Mouse (Mus musculus) MEL (cell line): ENCODE results near the gene Scn1b. TPM values are rescaled to one million over a fixed set of nuclear protein-coding genes. Genes with fewer than 3 reads are reported as not detected.

ENCODE experiments used
- DNase-seq: peaks from one replicate; pipeline ENCODE4 v3.0.0; 2011; ENCODE audit warnings: low read depth, low spot score
- H3K27ac ChIP-seq: 2 replicates; pipeline ENCODE4 v1.5.1; 2012; ENCODE audit warnings: low read depth, mild to moderate bottlenecking, control low read depth, low read length, moderate library complexity; ENCODE audit not compliant: control insufficient read depth
- H3K27me3 ChIP-seq, 2 experiments: fragments of 150-350 bp in 1 of 2; sonication (generic) in 1 of 2; 2 replicates each; pipeline ENCODE4 v1.6.1; 2012; ENCODE audit warnings: low read length in 2 of 2, mild to moderate bottlenecking in 2 of 2, improper control_type of control experiment in 1 of 2, moderate library complexity in 1 of 2; ENCODE audit not compliant: insufficient read depth in 2 of 2, control insufficient read depth in 1 of 2
- H3K36me3 ChIP-seq, 2 experiments: 2 replicates each; pipeline ENCODE4 v1.6.1; 2012 to 2014; ENCODE audit warnings: low read length in 2 of 2, improper control_type of control experiment in 1 of 2, inconsistent platforms in 1 of 2, mild to moderate bottlenecking in 1 of 2; ENCODE audit not compliant: insufficient read depth in 2 of 2, control insufficient read depth in 1 of 2
- H3K4me1 ChIP-seq, 2 experiments: fragments of 150-350 bp in 1 of 2; sonication (generic) in 1 of 2; 2 replicates each; pipeline ENCODE4 v1.6.1; 2012; ENCODE audit warnings: low read length in 2 of 2, improper control_type of control experiment in 1 of 2, mild to moderate bottlenecking in 1 of 2; ENCODE audit not compliant: insufficient read depth in 2 of 2, control insufficient read depth in 1 of 2
- H3K4me3 ChIP-seq, 2 experiments: fragments of 150-350 bp in 1 of 2; sonication (generic) in 1 of 2; 2 replicates each; pipeline ENCODE4 v1.5.1; 2012; ENCODE audit warnings: low read depth in 2 of 2, low read length in 2 of 2, mild to moderate bottlenecking in 2 of 2, moderate library complexity in 2 of 2, control low read depth in 1 of 2, improper control_type of control experiment in 1 of 2; ENCODE audit not compliant: control insufficient read depth in 1 of 2, insufficient read depth in 1 of 2
- H3K79me2 ChIP-seq: 2 replicates; pipeline ENCODE4 v1.6.1; 2012; ENCODE audit warnings: mild to moderate bottlenecking, low read length, moderate library complexity; ENCODE audit not compliant: control insufficient read depth, poor library complexity, insufficient read depth
- H3K9ac ChIP-seq: 2 replicates; pipeline ENCODE4 v1.6.1; 2012; ENCODE audit warnings: low read depth, mild to moderate bottlenecking, control low read depth, low read length, moderate library complexity; ENCODE audit not compliant: control insufficient read depth, poor library complexity, severe bottlenecking
- H3K9me3 ChIP-seq: fragments of 150-350 bp; sonication (generic); replicated peaks from 2 replicates; pipeline ENCODE4 v1.6.1; 2012; ENCODE audit warnings: mild to moderate bottlenecking, low read length, improper control_type of control experiment, moderate library complexity; ENCODE audit not compliant: insufficient read depth
- BHLHE40 ChIP-seq: IDR thresholded peaks from 2 replicates; pipeline ENCODE4 v1.6.1; 2012; ENCODE audit warnings: low read depth, mild to moderate bottlenecking, inconsistent platforms, low read length, improper control_type of control experiment, borderline replicate concordance
- CHD1 ChIP-seq: IDR thresholded peaks from 2 replicates; pipeline ENCODE4 v1.6.1; 2012; ENCODE audit warnings: low read depth, mild to moderate bottlenecking, inconsistent platforms, low read length, improper control_type of control experiment
- CTCF ChIP-seq, 3 experiments: IDR thresholded peaks in 2 of 3; conservative IDR thresholded peaks in 1 of 3; 2 replicates each; pipeline ENCODE4 v1.5.1; 2011 to 2012; ENCODE audit warnings: low read length in 3 of 3, low read depth in 2 of 3, mild to moderate bottlenecking in 2 of 3, improper control_type of control experiment in 1 of 3, inconsistent platforms in 1 of 3, mixed read lengths in 1 of 3, moderate library complexity in 1 of 3; ENCODE audit not compliant: control insufficient read depth in 1 of 3, insufficient read depth in 1 of 3, poor library complexity in 1 of 3, severe bottlenecking in 1 of 3
- EP300 ChIP-seq, 2 experiments: IDR thresholded peaks; 2 replicates each; pipeline ENCODE4 v1.6.1; 2011; ENCODE audit warnings: improper control_type of control experiment in 2 of 2, low read length in 2 of 2, low read depth in 1 of 2, mild to moderate bottlenecking in 1 of 2
- ETS1 ChIP-seq: IDR thresholded peaks from 2 replicates; pipeline ENCODE4 v1.6.1; 2012; ENCODE audit warnings: low read depth, mild to moderate bottlenecking, inconsistent platforms, low read length, improper control_type of control experiment, moderate library complexity
- GATA1 ChIP-seq: IDR thresholded peaks from 2 replicates; pipeline ENCODE4 v1.6.1; 2011; ENCODE audit warnings: low read depth, low read length, improper control_type of control experiment
- HCFC1 ChIP-seq: IDR thresholded peaks from 2 replicates; pipeline ENCODE4 v1.6.1; 2012; ENCODE audit warnings: low read depth, mild to moderate bottlenecking, inconsistent platforms, low read length, improper control_type of control experiment, moderate library complexity
- KAT2A ChIP-seq: conservative IDR thresholded peaks from 2 replicates; pipeline ENCODE4 v1.6.1; 2012; ENCODE audit warnings: low read depth, low read length, improper control_type of control experiment, inconsistent platforms
- MAX ChIP-seq: IDR thresholded peaks from 2 replicates; pipeline ENCODE4 v1.6.1; 2011; ENCODE audit warnings: low read length, improper control_type of control experiment
- MAZ ChIP-seq: IDR thresholded peaks from 2 replicates; pipeline ENCODE4 v1.6.1; 2012; ENCODE audit warnings: low read depth, mild to moderate bottlenecking, inconsistent platforms, low read length, improper control_type of control experiment
- MEF2A ChIP-seq: IDR thresholded peaks from 2 replicates; pipeline ENCODE4 v1.6.1; 2014; ENCODE audit warnings: low read depth, mild to moderate bottlenecking, inconsistent platforms, low read length, improper control_type of control experiment; ENCODE audit not compliant: poor library complexity, insufficient replicate concordance, severe bottlenecking; ENCODE audit errors: extremely low read depth
- MXI1 ChIP-seq: IDR thresholded peaks from 2 replicates; pipeline ENCODE4 v1.6.1; 2011; ENCODE audit warnings: mild to moderate bottlenecking, low read depth, low read length, improper control_type of control experiment
- MYB ChIP-seq: IDR thresholded peaks from 2 replicates; pipeline ENCODE4 v1.6.1; 2011; ENCODE audit warnings: mild to moderate bottlenecking, low read depth, low read length, improper control_type of control experiment
- MYC ChIP-seq: IDR thresholded peaks from 2 replicates; pipeline ENCODE4 v1.6.1; 2011; ENCODE audit warnings: low read depth, mild to moderate bottlenecking, low read length, improper control_type of control experiment, moderate library complexity
- SMC3 ChIP-seq: IDR thresholded peaks from 2 replicates; pipeline ENCODE4 v1.6.1; 2011; ENCODE audit warnings: low read depth, low read length, improper control_type of control experiment
- TAL1 ChIP-seq: IDR thresholded peaks from 2 replicates; pipeline ENCODE4 v1.6.1; 2012; ENCODE audit warnings: mild to moderate bottlenecking, inconsistent platforms, low read length, moderate library complexity, mixed read lengths
- TCF12 ChIP-seq: IDR thresholded peaks from 2 replicates; pipeline ENCODE4 v1.6.1; 2014; ENCODE audit warnings: low read depth, mild to moderate bottlenecking, inconsistent platforms, low read length, improper control_type of control experiment, moderate library complexity
- UBTF ChIP-seq: IDR thresholded peaks from 2 replicates; pipeline ENCODE4 v1.6.1; 2012; ENCODE audit warnings: low read depth, mild to moderate bottlenecking, inconsistent platforms, low read length, improper control_type of control experiment, moderate library complexity, borderline replicate concordance; ENCODE audit not compliant: insufficient read depth
- ZC3H11A ChIP-seq: IDR thresholded peaks from 2 replicates; pipeline ENCODE4 v1.6.1; 2012; ENCODE audit warnings: low read depth, mild to moderate bottlenecking, inconsistent platforms, low read length, improper control_type of control experiment
- ZMIZ1 ChIP-seq: IDR thresholded peaks from 2 replicates; pipeline ENCODE4 v1.6.1; 2012; ENCODE audit warnings: low read depth, mild to moderate bottlenecking, inconsistent platforms, low read length, improper control_type of control experiment, moderate library complexity
- ZNF384 ChIP-seq: IDR thresholded peaks from 2 replicates; pipeline ENCODE4 v1.6.1; 2012; ENCODE audit warnings: low read depth, mild to moderate bottlenecking, inconsistent platforms, low read length, improper control_type of control experiment
- polyA plus RNA-seq, 2 experiments: library from polyadenylated mRNA; stranded (reverse) in 1 of 2; unstranded in 1 of 2; fragments of >175 nt in 1 of 2; fragments of >200 nt in 1 of 2; gene quantifications; 2 replicates each; pipeline versions ENCODE4 v1.2.1 to v1.2.4; 2012; ENCODE audit warnings: low replicate concordance in 2 of 2, low read depth in 1 of 2; ENCODE audit not compliant: insufficient read length in 2 of 2, insufficient read depth in 1 of 2, missing spikeins in 1 of 2
- total RNA-seq: library from RNA; depleted of rRNA; stranded (reverse); fragments of 300-350 nt; gene quantifications from 2 replicates; pipeline ENCODE4 v1.2.3, GENCODE M21; 2012

Gene Scn1b
- total and polyA plus RNA-seq, 3 experiments, result not detected

- Histone ChIP-seq H3K9ac (no peak overlapping the region), H3K27me3 (no peaks in the 10 kb centered on the region), H3K9me3 (no peaks in the 10 kb centered on the region), H3K4me1 (peaks cover 4 to 25% of the 10 kb centered on the region in 2 experiments), H3K79me2 (no peaks in the 10 kb centered on the region), H3K27ac (no peak overlapping the region), H3K36me3 (peaks cover 0 to 10% of the 10 kb centered on the region in 2 experiments; a peak in 2 of 4 replicates), H3K4me3 (no peak overlapping the region)
- TF ChIP-seq ZNF384 (peak; percentile 61), CTCF (IDR thresholded peaks at IDR 0.05 in 2 of 3, conservative IDR thresholded peaks at IDR 0.05 in 1 of 3; ENCODE audit: control insufficient read depth in 1 of 3, insufficient read depth in 1 of 3, low read depth in 2 of 3, low read length in 3 of 3, poor library complexity in 1 of 3, severe bottlenecking in 1 of 3) (no peak), ZMIZ1 (no peak)
- no peak for DNase-seq
These were observed 17.7 kb downstream of the Scn1b start for GRCm38 (mm10) chr7:31109091-31109490.

- TF ChIP-seq CHD1 (no peak), ZNF384 (no peak), MEF2A (no peak), BHLHE40 (no peak), MYC (no peak), KAT2A (no peak), MAZ (no peak), UBTF (no peak), ETS1 (no peak), SMC3 (no peak), CTCF (IDR thresholded peaks at IDR 0.05 in 2 of 3, conservative IDR thresholded peaks at IDR 0.05 in 1 of 3; ENCODE audit: control insufficient read depth in 1 of 3, insufficient read depth in 1 of 3, low read depth in 2 of 3, low read length in 3 of 3, poor library complexity in 1 of 3, severe bottlenecking in 1 of 3) (no peak), TCF12 (no peak), ZC3H11A (no peak), HCFC1 (no peak), MAX (no peak), GATA1 (no peak), MXI1 (no peak), TAL1 (no peak), MYB (no peak), EP300 (IDR thresholded peaks at IDR 0.05; ENCODE audit: low read depth in 1 of 2, low read length in 2 of 2) (no peak)
- H3K4me1 ChIP-seq, result peaks cover 4 to 25% of the 10 kb centered on the region in 2 experiments
These were observed 19.0 kb downstream of the Scn1b start for GRCm38 (mm10) chr7:31107781-31108180.

More at GRCm38 (mm10) chr7:31107781-31108180, 19.0 kb downstream of the Scn1b start:
- H3K79me2 ChIP-seq, result no peaks in the 10 kb centered on the region
- no peak for DNase-seq
- H3K9ac ChIP-seq, result no peak overlapping the region
- H3K36me3 ChIP-seq, result peaks cover 0 to 10% of the 10 kb centered on the region in 2 experiments; a peak in 2 of 4 replicates
- H3K4me3 ChIP-seq, result no peak overlapping the region
- no peak overlapping the region for H3K27ac ChIP-seq
- H3K27me3 ChIP-seq, result no peaks in the 10 kb centered on the region
- H3K9me3 ChIP-seq, result no peaks in the 10 kb centered on the region
